Mouse (Mus musculus): Measurements from ENCODE around the gene Ugt3a2.

DNA sequence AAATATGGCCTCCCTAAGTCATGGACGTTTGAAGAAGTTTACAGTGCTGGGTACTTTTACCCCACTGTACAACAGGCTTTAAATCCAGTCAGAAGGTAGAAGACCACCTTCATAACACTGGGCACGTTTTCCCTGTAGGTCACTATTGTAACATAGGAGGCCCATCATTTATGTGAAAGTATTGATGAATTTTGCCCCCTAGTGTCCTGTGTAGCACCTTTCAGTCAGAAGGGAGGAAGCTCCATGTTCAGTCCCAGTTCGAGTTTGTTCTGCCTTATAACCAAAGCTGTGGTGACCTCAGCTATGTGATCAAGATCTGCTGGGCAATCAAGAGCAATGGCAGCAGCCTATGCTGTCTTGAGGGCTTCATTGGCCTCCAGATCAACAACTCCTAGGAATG, 13.4 kb downstream of the Ugt3a2 start:
- TF ChIP-seq POLR2A (IDR thresholded peaks at IDR 0.05; ENCODE audit: borderline replicate concordance, insufficient read depth, low read length) (no peak), CTCF (IDR thresholded peaks at IDR 0.05; ENCODE audit: borderline replicate concordance, insufficient read depth, low read depth, low read length) (no peak)

All from cerebellum, adult 2 months (tissue).